Mouse (Mus musculus): ENCODE measurements around the gene Ggt5.

DNA sequence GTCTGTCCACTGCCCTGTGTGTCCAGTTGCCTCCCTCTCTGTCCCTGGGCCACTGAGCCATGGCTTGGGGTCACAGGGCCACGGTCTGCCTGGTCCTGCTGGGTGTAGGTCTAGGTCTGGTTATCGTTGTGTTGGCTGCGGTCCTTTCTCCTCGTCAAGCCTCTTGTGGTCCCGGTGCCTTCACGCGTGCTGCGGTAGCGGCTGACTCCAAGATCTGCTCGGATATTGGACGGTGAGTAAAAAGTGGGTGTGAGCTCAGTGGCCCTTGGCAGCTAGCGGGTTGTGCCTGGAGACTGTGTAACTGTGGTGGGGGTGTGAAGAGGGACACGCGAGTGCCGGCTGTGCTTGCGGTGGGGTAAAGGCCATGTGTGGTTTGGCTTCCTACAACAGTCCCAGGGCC lies 511 bp downstream of the Ggt5 start:
- TF ChIP-seq CTCF (IDR thresholded peaks at IDR 0.05; ENCODE audit: extremely low read depth, insufficient read depth, low read length) (no peak), POLR2A (IDR thresholded peaks at IDR 0.05; ENCODE audit: extremely low read depth, insufficient read depth, low read length) (no peak)

All from cortical plate, adult 2 months (tissue).